Mouse (Mus musculus) Patski (cell line): ENCODE measurements around the gene Kcnt1. TPM values are rescaled to one million over a fixed set of nuclear protein-coding genes. Genes with fewer than 3 reads are reported as not detected.
"Not testable (repeated sequence)": the region's sequence is repeated elsewhere in the genome, so short reads cannot be mapped to it uniquely, and the experiment has no call there.

Experiments
- ATAC-seq: fragments of 100-300 bp; one replicate; pipeline ENCODE4 v1.8.0; 2021
- CTCF ChIA-PET: fragments of 350-600 bp; sonication (Branson Sonifier 250); formaldehyde crosslinking; loops from one replicate; lab custom pipeline; 2022; ENCODE audit warnings: inconsistent platforms; lab: Charles Lee
- POLR2A ChIA-PET: fragments of 350-600 bp; sonication (Branson Sonifier 250); formaldehyde crosslinking; loops from one replicate; lab custom pipeline; 2022; ENCODE audit warnings: antibody characterized with exemption, inconsistent platforms; lab: Charles Lee
- DNase-seq: peaks from one replicate; pipeline ENCODE4 v3.0.0-alpha.2; 2011; ENCODE audit warnings: low read depth, low spot score
- H3K27me3 ChIP-seq: fragments of 371-371 bp; one replicate; pipeline ENCODE4 v1.5.1; 2021
- CTCF ChIP-seq: fragments of 100-300 bp; IDR thresholded peaks from one replicate; pipeline ENCODE4 v1.5.1; 2021
- in situ Hi-C: fragments of 300-500 bp; cut with MboI; formaldehyde crosslinking; loops from 3 replicates; pipeline ENCODE4 v1.11.1; 2018; ENCODE audit warnings: low pct_unique_long_range_greater_than_20kb, mixed read lengths
- polyA plus RNA-seq: library from polyadenylated mRNA; unstranded; gene quantifications from one replicate; pipeline ENCODE4 v1.2.3, GENCODE M21; 2021

Gene Kcnt1
- polyA plus RNA-seq = 0.06 TPM

DNA sequence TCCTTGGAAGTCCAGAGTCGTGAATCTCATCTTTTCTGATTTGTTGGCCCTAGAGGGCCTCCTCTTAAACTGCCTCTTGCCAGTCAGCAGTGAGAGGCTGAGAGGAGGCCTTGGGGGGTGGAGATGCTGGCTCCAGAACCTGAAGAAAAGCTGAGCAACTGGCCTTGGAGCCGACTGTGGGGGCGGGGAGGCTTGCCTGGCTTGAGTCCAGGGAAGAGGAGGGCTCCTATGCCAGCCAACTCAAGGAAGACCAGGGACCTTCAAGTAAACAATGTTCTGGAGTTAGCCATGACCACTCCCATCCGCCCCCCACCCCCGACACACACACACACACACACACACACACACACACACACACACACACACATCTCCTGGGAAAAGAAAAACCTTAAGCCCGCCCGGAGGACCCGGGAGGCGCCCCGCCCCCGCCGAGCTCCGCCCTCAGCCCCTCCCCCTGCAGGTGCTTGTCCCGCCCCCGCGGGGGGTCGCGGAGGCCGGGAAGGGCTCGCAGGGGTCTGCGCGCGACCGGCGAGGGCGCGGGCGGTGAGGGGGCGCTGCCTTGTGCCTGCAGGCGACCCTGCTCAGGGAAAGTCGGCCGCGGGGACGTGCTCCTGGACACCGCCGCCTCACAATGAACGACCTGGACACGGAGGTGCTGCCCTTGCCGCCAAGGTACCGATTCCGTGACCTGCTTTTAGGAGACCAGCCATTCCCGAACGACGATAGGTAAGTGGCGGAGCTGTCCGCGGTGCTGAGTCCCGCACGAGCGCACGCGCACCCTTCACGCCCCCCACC lies at the start of gene Kcnt1:
Gene Kcnt1 (plus strand): TSS at position 398 of the 795 bp plus-strand sequence.
- H3K27me3 ChIP-seq = peaks cover 18% of the 10 kb centered on the region
- CTCF ChIA-PET = no interaction called here
- ATAC-seq (no peak), DNase-seq (no peak)
- no peak for TF ChIP-seq CTCF
- in situ Hi-C loops = no loop called here
- POLR2A ChIA-PET = no interaction called here

GRCm38 (mm10) chr2:25815748-25816147 lies 47.8 kb upstream of the Kcnt1 start, which contains the start of gene Glt6d1:
TSS of gene Glt6d1 (minus strand) at chr2:25815848.
- POLR2A ChIA-PET, H3K27me3 ChIP-seq, DNase-seq, CTCF ChIA-PET, in situ Hi-C loops, ATAC-seq: not testable (repeated sequence)

- in situ Hi-C loops = no loop called here
Measured at GRCm38 (mm10) chr2:25822806-25823205, 40.7 kb upstream of the Kcnt1 start, which contains the start of gene Lcn9. TSS of gene Lcn9 (plus strand) at chr2:25823153.

DNA sequence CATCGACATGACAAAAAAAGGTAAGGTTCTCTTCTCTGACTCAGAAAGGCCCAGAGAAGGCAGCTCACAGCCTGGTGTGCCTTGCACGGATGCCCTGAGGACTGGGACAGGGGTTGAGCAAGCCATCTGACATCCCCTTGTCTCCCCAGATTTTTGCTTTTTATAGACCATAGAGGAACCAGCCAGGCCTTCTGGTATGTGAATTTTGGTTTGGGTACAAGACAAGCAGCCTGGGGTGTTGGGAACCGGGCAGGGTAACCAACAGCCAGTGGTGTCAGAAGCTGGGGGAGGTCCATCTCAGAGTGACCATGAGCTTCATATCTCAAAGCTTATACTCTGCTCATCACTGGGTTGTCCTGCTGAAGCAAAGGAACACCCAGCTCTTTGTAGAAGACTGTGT lies 38.8 kb upstream of the Kcnt1 start:
- no peak for TF ChIP-seq CTCF
- in situ Hi-C loops = loop anchor here (5.0 to 25.0 kb wide), 2 partner anchors 93 to 188 kb away; partner anchors contain the start of gene Ubac1
- ChIA-PET CTCF (no interaction called here), POLR2A (no interaction called here)
- ATAC-seq (no peak), DNase-seq (no peak)
- H3K27me3 ChIP-seq = no peaks in the 10 kb centered on the region

More at GRCm38 (mm10) chr2:25822806-25823205, 40.7 kb upstream of the Kcnt1 start, which contains the start of gene Lcn9:
- ChIA-PET POLR2A (no interaction called here), CTCF (no interaction called here)
- no peak for DNase-seq
- H3K27me3 ChIP-seq = no peaks in the 10 kb centered on the region
- no peak for TF ChIP-seq CTCF
- no peak for ATAC-seq

DNA sequence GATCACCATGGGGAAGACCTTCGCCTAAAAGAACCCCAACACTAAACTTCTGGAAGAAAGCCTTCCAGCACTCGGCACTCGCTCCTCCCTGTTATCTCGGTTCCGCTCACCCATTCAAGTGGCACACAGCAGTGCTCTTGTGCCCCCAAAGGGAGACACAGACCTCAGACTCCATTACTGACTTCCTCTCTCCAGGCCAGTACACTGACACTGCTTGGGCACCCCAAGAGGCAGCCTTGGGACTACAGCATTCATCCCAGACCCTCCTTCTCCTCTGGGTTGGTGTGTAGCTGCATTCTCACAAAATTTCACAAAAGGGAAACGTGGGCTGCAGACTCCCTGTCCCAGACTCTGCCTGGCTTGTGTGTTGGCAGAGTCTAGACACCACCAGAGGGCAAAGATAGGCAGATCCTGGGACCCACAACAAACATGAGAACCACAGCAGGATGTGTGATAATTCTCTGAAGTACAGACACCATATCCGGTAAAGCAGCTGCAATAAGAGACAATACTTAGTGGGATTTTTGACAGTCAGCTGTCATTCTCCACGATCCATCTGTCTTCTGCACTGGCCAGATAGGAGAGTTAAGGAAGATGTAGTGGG lies 35.1 kb upstream of the Kcnt1 start:
- no peaks in the 10 kb centered on the region for H3K27me3 ChIP-seq
- DNase-seq (no peak), ATAC-seq (no peak)
- in situ Hi-C loops = loop anchor here (5.0 to 25.0 kb wide), 2 partner anchors 89 to 184 kb away; partner anchors contain the start of gene Ubac1
- POLR2A ChIA-PET = no interaction called here
- TF ChIP-seq CTCF = no peak
- CTCF ChIA-PET = no interaction called here

- CTCF ChIA-PET = no interaction called here
- no peak for ATAC-seq
- POLR2A ChIA-PET = no interaction called here
- no peak for DNase-seq
- H3K27me3 ChIP-seq = no peaks in the 10 kb centered on the region
- no peak for TF ChIP-seq CTCF
- in situ Hi-C loops = loop anchor here (10.0 to 25.0 kb wide), 2 partner anchors 182 to 314 kb away; partner anchors contain the start of gene Ubac1
Measured at GRCm38 (mm10) chr2:25830786-25831185, 32.7 kb upstream of the Kcnt1 start.

GRCm38 (mm10) chr2:25836291-25836690 lies 27.2 kb upstream of the Kcnt1 start:
- no peak for TF ChIP-seq CTCF
- DNase-seq = no peak
- CTCF ChIA-PET = interaction anchor here (1.0 kb wide), 2 partner anchors 43 to 59 kb away, joined by 3 read pairs; no protein-coding TSS in a partner anchor
- H3K27me3 ChIP-seq = no peaks in the 10 kb centered on the region
- no peak for ATAC-seq
- in situ Hi-C loops = loop anchor here (10.0 to 25.0 kb wide), 2 partner anchors 176 to 309 kb away; partner anchors contain the start of gene Ubac1
- POLR2A ChIA-PET = interaction anchor here (0.6 kb wide), 1 partner anchor 23 kb away, joined by 3 read pairs; no protein-coding TSS in a partner anchor

GRCm38 (mm10) chr2:25842161-25842560 lies 21.4 kb upstream of the Kcnt1 start:
- DNase-seq = peak; percentile 58
- ChIA-PET POLR2A (no interaction called here), CTCF (interaction anchor here (1.4 kb wide), 1 partner anchor 89 kb away, joined by 3 read pairs; no protein-coding TSS in a partner anchor)
- no peak for TF ChIP-seq CTCF
- H3K27me3 ChIP-seq = no peaks in the 10 kb centered on the region
- ATAC-seq = no peak
- in situ Hi-C loops = loop anchor here (25.0 kb wide), 1 partner anchor 170 kb away; the partner anchor contains the start of gene Ubac1

GRCm38 (mm10) chr2:25842758-25843157 lies 20.8 kb upstream of the Kcnt1 start:
- DNase-seq (no peak), ATAC-seq (no peak)
- in situ Hi-C loops = loop anchor here (25.0 kb wide), 1 partner anchor 170 kb away; the partner anchor contains the start of gene Ubac1
- no peak for TF ChIP-seq CTCF
- no peaks in the 10 kb centered on the region for H3K27me3 ChIP-seq
- POLR2A ChIA-PET = no interaction called here
- CTCF ChIA-PET = interaction anchor here (1.4 kb wide), 1 partner anchor 89 kb away, joined by 3 read pairs; no protein-coding TSS in a partner anchor

- in situ Hi-C loops = loop anchor here (25.0 kb wide), 1 partner anchor 168 kb away; the partner anchor contains the start of gene Ubac1
- no peaks in the 10 kb centered on the region for H3K27me3 ChIP-seq
- ChIA-PET POLR2A (interaction anchor here (0.6 kb wide), 1 partner anchor 177 kb away, joined by 3 read pairs; no protein-coding TSS in a partner anchor), CTCF (interaction anchor here (1.0 kb wide), 1 partner anchor 27 kb away, joined by 3 read pairs; no protein-coding TSS in a partner anchor)
- DNase-seq (no peak), ATAC-seq (no peak)
- no peak for TF ChIP-seq CTCF
Measured at GRCm38 (mm10) chr2:25844097-25844496, 19.4 kb upstream of the Kcnt1 start.
